Mouse (Mus musculus) thymus, adult 2 months (tissue): ENCODE measurements around the gene Gm21719. TPM values are rescaled to one million over a fixed set of nuclear protein-coding genes. Genes with fewer than 3 reads are reported as not detected.
"Not testable (repeated sequence)": the region's sequence is repeated elsewhere in the genome, so short reads cannot be mapped to it uniquely, and the experiment has no call there.

ENCODE experiments used
- DNase-seq: peaks from one replicate; pipeline ENCODE4 v3.0.0; 2021
- H3K27ac ChIP-seq: fragments of 200-500 bp; 2 replicates; pipeline ENCODE4 v1.5.1; 2012; ENCODE audit warnings: low read length, control low read depth; ENCODE audit not compliant: control insufficient read depth, insufficient read depth
- H3K27me3 ChIP-seq: fragments of 200-500 bp; 2 replicates; pipeline ENCODE4 v1.6.1; 2012; ENCODE audit warnings: mild to moderate bottlenecking, low read length, moderate library complexity, mixed read lengths; ENCODE audit not compliant: control insufficient read depth, insufficient read depth
- H3K36me3 ChIP-seq: fragments of 200-500 bp; 2 replicates; pipeline ENCODE4 v1.6.1; 2012; ENCODE audit warnings: mild to moderate bottlenecking, low read length, moderate library complexity; ENCODE audit not compliant: control insufficient read depth, insufficient read depth
- H3K4me1 ChIP-seq: fragments of 200-500 bp; replicated peaks from 2 replicates; pipeline ENCODE4 v1.6.1; 2012; ENCODE audit warnings: low read length; ENCODE audit not compliant: control insufficient read depth, insufficient read depth
- H3K4me3 ChIP-seq: fragments of 200-500 bp; 2 replicates; pipeline ENCODE4 v1.5.1; 2012; ENCODE audit warnings: mild to moderate bottlenecking, low read length, control low read depth, moderate library complexity; ENCODE audit not compliant: control insufficient read depth, insufficient read depth
- WGBS: fragments of 180-500 bp; shearing (Covaris S2); methylation state at CpG from one replicate; pipeline ENCODE4 v1.1.7; 2018; 5-methylcytosine and 5-hydroxymethylcytosine counted together
- polyA plus RNA-seq: library from polyadenylated mRNA; depleted of rRNA; stranded (reverse); fragments of >200 nt; gene quantifications from 2 replicates; pipeline ENCODE4 v1.2.3, GENCODE M21; 2012; rRNA removed

Gene Gm21719
- polyA plus RNA-seq: not detected in 2 replicates

DNA sequence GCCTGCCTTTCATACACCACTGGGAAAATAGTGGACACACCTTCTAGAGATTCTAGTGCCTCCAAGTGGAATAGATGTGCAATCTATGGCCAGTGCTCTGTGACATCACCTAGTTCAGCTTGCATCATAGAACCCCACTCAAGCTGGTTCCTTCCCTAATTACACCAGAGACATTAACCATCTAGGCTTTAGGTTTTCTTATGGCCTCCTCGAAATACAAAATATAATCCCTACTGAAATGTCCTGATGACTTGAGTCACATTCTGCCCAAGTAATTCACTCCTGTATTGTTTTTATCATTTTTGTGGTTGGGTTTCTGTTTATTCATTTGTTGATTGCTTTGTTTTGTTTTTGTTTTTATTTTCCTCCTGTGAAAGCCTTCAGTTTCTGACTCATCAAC is at the start of gene Gm21719:
Gene Gm21719, minus strand, starts transcription at position 101 of the 400 bp plus-strand sequence.
- not testable (repeated sequence) for DNase-seq, H3K27ac ChIP-seq, H3K4me1 ChIP-seq, H3K4me3 ChIP-seq, H3K36me3 ChIP-seq, H3K27me3 ChIP-seq
- 63% methylated on average over 1 of the region's 1 CpGs for WGBS

Other genes starting within 250 kb of the Gm21719 start
- gene Gm28919, start 99.3 kb downstream of the Gm21719 start, polyA plus RNA-seq: not detected in 2 replicates
- gene Gm20830, start 235.4 kb upstream of the Gm21719 start, polyA plus RNA-seq: not detected in 2 replicates